Mouse (Mus musculus) stomach, embryonic 15.5 days (tissue): ENCODE measurements around the gene Tmem164. TPM values are rescaled to one million over a fixed set of nuclear protein-coding genes. Genes with fewer than 3 reads are reported as not detected.

Experiments
- ATAC-seq: fragments of 200-750 bp; cut with Nextera tagmentation; 2 replicates; pipeline ENCODE4 v1.8.0; 2017; ENCODE audit warnings: low read depth, moderate number of reproducible peaks, moderate TSS enrichment; ENCODE audit not compliant: insufficient read depth, low FRiP score
- H3K27ac ChIP-seq: fragments of 300-500 bp; sonication (generic); 2 replicates; pipeline ENCODE4 v1.5.1; 2015; ENCODE audit warnings: mild to moderate bottlenecking, inconsistent platforms
- H3K27me3 ChIP-seq: fragments of 300-500 bp; sonication (generic); replicated peaks from 2 replicates; pipeline ENCODE4 v1.6.1; 2015; ENCODE audit warnings: inconsistent platforms
- H3K36me3 ChIP-seq: fragments of 300-500 bp; sonication (generic); 2 replicates; pipeline ENCODE4 v1.6.1; 2015; ENCODE audit warnings: inconsistent platforms
- H3K4me1 ChIP-seq: fragments of 300-500 bp; sonication (generic); 2 replicates; pipeline ENCODE4 v1.6.1; 2015; ENCODE audit warnings: inconsistent platforms
- H3K4me2 ChIP-seq: fragments of 300-500 bp; sonication (generic); 2 replicates; pipeline ENCODE4 v1.6.1; 2015; ENCODE audit warnings: mild to moderate bottlenecking, inconsistent platforms
- H3K4me3 ChIP-seq: fragments of 300-500 bp; sonication (generic); replicated peaks from 2 replicates; pipeline ENCODE4 v1.5.1; 2015; ENCODE audit warnings: inconsistent platforms
- H3K9ac ChIP-seq: fragments of 300-500 bp; sonication (generic); 2 replicates; pipeline ENCODE4 v1.6.1; 2015; ENCODE audit warnings: inconsistent platforms
- H3K9me3 ChIP-seq: fragments of 300-500 bp; sonication (generic); 2 replicates; pipeline ENCODE4 v1.6.1; 2016; ENCODE audit warnings: inconsistent platforms
- WGBS: fragments of 180-500 bp; shearing (Covaris S2); methylation state at CpG from one replicate; pipeline ENCODE4 v1.1.7; 2015; 5-methylcytosine and 5-hydroxymethylcytosine counted together
- polyA plus RNA-seq: library from polyadenylated mRNA; unstranded; fragments of >200 nt; fragmentation: Nextera tagmentation; extraction: Ambion mirVana; gene quantifications from 2 replicates; pipeline ENCODE4 v1.2.1, GENCODE M21; 2015

Tmem164 gene
- polyA plus RNA-seq, 1 experiment from 2014 or later, result 52.2 TPM

- no peak overlapping the region for H3K4me2 ChIP-seq
- H3K27ac ChIP-seq, result no peak overlapping the region
- H3K4me3 ChIP-seq, result no peak overlapping the region
- WGBS, result 79% methylated on average over 13 of the region's 13 CpGs
- H3K9me3 ChIP-seq, result no peaks in the 10 kb centered on the region
- no peak overlapping the region for H3K9ac ChIP-seq
- H3K36me3 ChIP-seq, result no peaks in the 10 kb centered on the region
- H3K27me3 ChIP-seq, result no peaks in the 10 kb centered on the region
- H3K4me1 ChIP-seq, result no peaks in the 10 kb centered on the region
- no peak for ATAC-seq
Observed at GRCm38 (mm10) chrX:142833164-142833796, 152.1 kb downstream of the Tmem164 start.

- ATAC-seq, result no peak
- Histone ChIP-seq H3K27me3 (no peaks in the 10 kb centered on the region), H3K9ac (no peak overlapping the region), H3K4me3 (no peak overlapping the region), H3K27ac (no peak overlapping the region), H3K4me2 (no peak overlapping the region), H3K9me3 (no peaks in the 10 kb centered on the region), H3K36me3 (no peaks in the 10 kb centered on the region), H3K4me1 (no peaks in the 10 kb centered on the region)
- WGBS, result 82% methylated on average over 6 of the region's 6 CpGs
Observed at GRCm38 (mm10) chrX:142834807-142835206, 153.6 kb downstream of the Tmem164 start.

GRCm38 (mm10) chrX:142836399-142836798 lies 155.2 kb downstream of the Tmem164 start:
- no peak for ATAC-seq

GRCm38 (mm10) chrX:142837316-142837715 lies 156.1 kb downstream of the Tmem164 start:
- no peak overlapping the region for H3K4me2 ChIP-seq
- WGBS, result 76% methylated on average over 3 of the region's 3 CpGs
- H3K9me3 ChIP-seq, result no peaks in the 10 kb centered on the region
- no peak overlapping the region for H3K9ac ChIP-seq
- H3K27me3 ChIP-seq, result no peaks in the 10 kb centered on the region
- ATAC-seq, result no peak
- no peak overlapping the region for H3K4me3 ChIP-seq
- H3K27ac ChIP-seq, result no peak overlapping the region
- H3K4me1 ChIP-seq, result no peaks in the 10 kb centered on the region
- H3K36me3 ChIP-seq, result no peaks in the 10 kb centered on the region

More at GRCm38 (mm10) chrX:142836399-142836798, 155.2 kb downstream of the Tmem164 start:
- H3K4me1 ChIP-seq, result no peaks in the 10 kb centered on the region
- no peak overlapping the region for H3K4me3 ChIP-seq
- no peak overlapping the region for H3K4me2 ChIP-seq
- 89% methylated on average over 7 of the region's 7 CpGs for WGBS
- H3K9me3 ChIP-seq, result no peaks in the 10 kb centered on the region
- no peaks in the 10 kb centered on the region for H3K27me3 ChIP-seq
- no peak overlapping the region for H3K27ac ChIP-seq
- H3K9ac ChIP-seq, result no peak overlapping the region
- no peaks in the 10 kb centered on the region for H3K36me3 ChIP-seq

- ATAC-seq, result no peak
- Histone ChIP-seq H3K4me3 (no peak overlapping the region), H3K9me3 (no peaks in the 10 kb centered on the region), H3K27me3 (no peaks in the 10 kb centered on the region), H3K9ac (no peak overlapping the region), H3K4me1 (no peaks in the 10 kb centered on the region), H3K27ac (no peak overlapping the region), H3K36me3 (no peaks in the 10 kb centered on the region), H3K4me2 (no peak overlapping the region)
- WGBS, result 65% methylated on average over 2 of the region's 2 CpGs
Observed at GRCm38 (mm10) chrX:142838841-142839240, 157.6 kb downstream of the Tmem164 start.

- no peak overlapping the region for H3K27ac ChIP-seq
- H3K4me2 ChIP-seq, result no peak overlapping the region
- H3K27me3 ChIP-seq, result no peaks in the 10 kb centered on the region
- no peak overlapping the region for H3K4me3 ChIP-seq
- H3K4me1 ChIP-seq, result no peaks in the 10 kb centered on the region
- 84% methylated on average over 7 of the region's 7 CpGs for WGBS
- no peak for ATAC-seq
- H3K36me3 ChIP-seq, result no peaks in the 10 kb centered on the region
- H3K9me3 ChIP-seq, result no peaks in the 10 kb centered on the region
- H3K9ac ChIP-seq, result no peak overlapping the region
Observed at GRCm38 (mm10) chrX:142839411-142839810, 158.2 kb downstream of the Tmem164 start.

GRCm38 (mm10) chrX:142841916-142842315 lies 160.7 kb downstream of the Tmem164 start:
- H3K9me3 ChIP-seq, result no peaks in the 10 kb centered on the region
- no peak overlapping the region for H3K4me3 ChIP-seq
- 85% methylated on average over 4 of the region's 4 CpGs for WGBS
- no peak overlapping the region for H3K27ac ChIP-seq
- no peak for ATAC-seq
- no peak overlapping the region for H3K4me2 ChIP-seq
- H3K27me3 ChIP-seq, result no peaks in the 10 kb centered on the region
- no peak overlapping the region for H3K9ac ChIP-seq
- no peaks in the 10 kb centered on the region for H3K4me1 ChIP-seq
- H3K36me3 ChIP-seq, result no peaks in the 10 kb centered on the region

GRCm38 (mm10) chrX:142846266-142846665 lies 165.1 kb downstream of the Tmem164 start:
- Histone ChIP-seq H3K36me3 (no peaks in the 10 kb centered on the region), H3K4me2 (no peak overlapping the region), H3K27ac (no peak overlapping the region), H3K9ac (no peak overlapping the region), H3K27me3 (no peaks in the 10 kb centered on the region), H3K4me3 (no peak overlapping the region), H3K4me1 (no peaks in the 10 kb centered on the region), H3K9me3 (no peaks in the 10 kb centered on the region)
- WGBS, result 81% methylated on average over 6 of the region's 6 CpGs
- no peak for ATAC-seq

- 86% methylated on average over 9 of the region's 9 CpGs for whole genome bisulfite sequencing
- no peaks in the 10 kb centered on the region for H3K36me3 ChIP-seq
- no peaks in the 10 kb centered on the region for H3K9me3 ChIP-seq
- H3K4me1 ChIP-seq, result no peaks in the 10 kb centered on the region
- no peak overlapping the region for H3K4me3 ChIP-seq
- no peak for ATAC-seq
- H3K27me3 ChIP-seq, result no peaks in the 10 kb centered on the region
- no peak overlapping the region for H3K9ac ChIP-seq
- H3K27ac ChIP-seq, result no peak overlapping the region
- H3K4me2 ChIP-seq, result no peak overlapping the region
Observed at GRCm38 (mm10) chrX:142848032-142848431, 166.8 kb downstream of the Tmem164 start.

GRCm38 (mm10) chrX:142869844-142870243 lies 188.6 kb downstream of the Tmem164 start:
- H3K27ac ChIP-seq, result no peak overlapping the region
- H3K36me3 ChIP-seq, result no peaks in the 10 kb centered on the region
- no peak overlapping the region for H3K4me2 ChIP-seq
- H3K9me3 ChIP-seq, result no peaks in the 10 kb centered on the region
- H3K9ac ChIP-seq, result no peak overlapping the region
- no peak for ATAC-seq
- no peak overlapping the region for H3K4me3 ChIP-seq
- 73% methylated on average over 2 of the region's 2 CpGs for WGBS
- H3K4me1 ChIP-seq, result no peaks in the 10 kb centered on the region
- no peaks in the 10 kb centered on the region for H3K27me3 ChIP-seq

- no peaks in the 10 kb centered on the region; the same call in 1 of the 2 replicates for H3K27me3 ChIP-seq
Observed at GRCm38 (mm10) chrX:142882255-142882654, 201.0 kb downstream of the Tmem164 start.

GRCm38 (mm10) chrX:142883593-142883992 lies 202.4 kb downstream of the Tmem164 start:
- Histone ChIP-seq H3K4me2 (no peak overlapping the region), H3K4me3 (no peak overlapping the region), H3K27me3 (no peaks in the 10 kb centered on the region), H3K4me1 (no peaks in the 10 kb centered on the region), H3K9me3 (no peaks in the 10 kb centered on the region), H3K36me3 (no peaks in the 10 kb centered on the region), H3K27ac (no peak overlapping the region), H3K9ac (no peak overlapping the region)
- no peak for ATAC-seq
- 81% methylated on average over 4 of the region's 4 CpGs for WGBS

More at GRCm38 (mm10) chrX:142882255-142882654, 201.0 kb downstream of the Tmem164 start:
- 81% methylated on average over 5 of the region's 5 CpGs for WGBS
- Histone ChIP-seq H3K9me3 (no peaks in the 10 kb centered on the region), H3K4me2 (no peak overlapping the region), H3K4me3 (no peak overlapping the region), H3K9ac (no peak overlapping the region), H3K36me3 (no peaks in the 10 kb centered on the region), H3K27ac (no peak overlapping the region), H3K4me1 (no peaks in the 10 kb centered on the region)
- no peak for ATAC-seq

- Histone ChIP-seq H3K9me3 (no peaks in the 10 kb centered on the region), H3K4me3 (no peak overlapping the region), H3K36me3 (no peaks in the 10 kb centered on the region), H3K4me2 (no peak overlapping the region), H3K27me3 (no peaks in the 10 kb centered on the region), H3K4me1 (no peaks in the 10 kb centered on the region), H3K9ac (no peak overlapping the region), H3K27ac (no peak overlapping the region)
- ATAC-seq, result no peak
- WGBS, result 75% methylated on average over 7 of the region's 7 CpGs
Observed at GRCm38 (mm10) chrX:142885962-142886361, 204.8 kb downstream of the Tmem164 start.
